Mouse (Mus musculus) heart, adult 2 months (tissue): ENCODE results near the gene Vmn1r211. TPM values are rescaled to one million over a fixed set of nuclear protein-coding genes. Genes with fewer than 3 reads are reported as not detected.
"Not testable (repeated sequence)": the region's sequence is repeated elsewhere in the genome, so short reads cannot be mapped to it uniquely, and the experiment has no call there.

ENCODE experiments used
- DNase-seq, 2 experiments: peaks; one replicate each; pipeline ENCODE4 v3.0.0; 2021
- H3K27ac ChIP-seq: fragments of 200-600 bp; 2 replicates; pipeline ENCODE4 v1.8.1; 2022
- H3K27me3 ChIP-seq: fragments of 200-500 bp; 2 replicates; pipeline ENCODE4 v1.6.1; 2012; ENCODE audit warnings: mild to moderate bottlenecking, low read length, inconsistent platforms, mixed read lengths; ENCODE audit not compliant: control insufficient read depth, insufficient read depth
- H3K36me3 ChIP-seq: fragments of 200-500 bp; 2 replicates; pipeline ENCODE4 v1.6.1; 2012; ENCODE audit warnings: low read length, inconsistent platforms; ENCODE audit not compliant: control insufficient read depth, insufficient read depth
- H3K4me1 ChIP-seq: fragments of 200-500 bp; 2 replicates; pipeline ENCODE4 v1.6.1; 2011; ENCODE audit warnings: low read length; ENCODE audit not compliant: control insufficient read depth, insufficient read depth
- H3K4me3 ChIP-seq: fragments of 200-600 bp; 2 replicates; pipeline ENCODE4 v1.8.1; 2022
- H3K79me2 ChIP-seq: fragments of 200-500 bp; replicated peaks from 2 replicates; pipeline ENCODE4 v1.6.1; 2012; ENCODE audit warnings: mild to moderate bottlenecking, inconsistent platforms, low read length, moderate library complexity, mixed read lengths; ENCODE audit not compliant: control insufficient read depth, insufficient read depth
- H3K9ac ChIP-seq: fragments of 200-500 bp; 2 replicates; pipeline ENCODE4 v1.6.1; 2012; ENCODE audit warnings: low read depth, mild to moderate bottlenecking, control low read depth, inconsistent platforms, low read length, mixed read lengths
- CTCF ChIP-seq: fragments of 200-600 bp; IDR thresholded peaks from 2 replicates; pipeline ENCODE4 v1.8.1; 2022; ENCODE audit warnings: antibody characterized with exemption, mild to moderate bottlenecking, moderate library complexity
- EP300 ChIP-seq: fragments of 200-500 bp; IDR thresholded peaks from 2 replicates; pipeline ENCODE4 v1.6.1; 2011; ENCODE audit warnings: low read depth, low read length, control low read depth; ENCODE audit not compliant: insufficient read depth
- POLR2A ChIP-seq: fragments of 200-500 bp; IDR thresholded peaks from 2 replicates; pipeline ENCODE4 v1.6.1; 2011; ENCODE audit warnings: mild to moderate bottlenecking, low read depth, low read length, control low read depth; ENCODE audit not compliant: insufficient read depth
- WGBS: fragments of 180-500 bp; shearing (Covaris S2); methylation state at CpG from one replicate; pipeline ENCODE4 v1.1.7; 2018; 5-methylcytosine and 5-hydroxymethylcytosine counted together
- intact Hi-C: fragments of 180-260 bp; cut with DNase I; formaldehyde crosslinking; loops from one replicate; pipeline ENCODE4 v1.15.1; 2025
- long read RNA-seq: library from polyadenylated mRNA; stranded (forward); transcript quantifications from one replicate; pipeline ENCODE4 v2.0.0, GENCODE M21; 2021
- polyA plus RNA-seq: library from polyadenylated mRNA; depleted of rRNA; stranded (reverse); fragments of >200 nt; gene quantifications from 2 replicates; pipeline ENCODE4 v1.2.3, GENCODE M21; 2012; rRNA removed
- total RNA-seq, 2 experiments: library from RNA; stranded (reverse); gene quantifications; 2 replicates each; pipeline ENCODE4 v1.2.3; 2021

Vmn1r211 gene
- total RNA-seq: not detected
- not detected in 2 replicates for polyA plus RNA-seq
- long read RNA-seq: 0 reads

- DNase-seq: no peak
- Histone ChIP-seq H3K27ac (no peak within 1 kb of the TSS), H3K27me3 (no peaks in the 10 kb centered on the region), H3K9ac (no peak within 1 kb of the TSS), H3K79me2 (no peaks in the 10 kb centered on the region), H3K4me3 (no peak within 1 kb of the TSS), H3K36me3 (no peaks in the 10 kb centered on the region), H3K4me1 (no peaks in the 10 kb centered on the region)
- intact Hi-C loops: no loop called here
- 43% methylated on average over 1 of the region's 1 CpGs for WGBS
- no peak for TF ChIP-seq CTCF
- TF ChIP-seq EP300: no peak
- TF ChIP-seq POLR2A: no peak
Observed at GRCm38 (mm10) chr13:22857461-22857860, at the start of gene Vmn1r211. Gene Vmn1r211 (minus strand): TSS chr13:22857561.

- no peaks in the 10 kb centered on the region for H3K27me3 ChIP-seq
- no peak within 1 kb of the TSS for H3K4me3 ChIP-seq
- H3K4me1 ChIP-seq: no peaks in the 10 kb centered on the region
- H3K27ac ChIP-seq: no peak within 1 kb of the TSS
- H3K9ac ChIP-seq: no peak within 1 kb of the TSS
- intact Hi-C loops: no loop called here
- no peak for DNase-seq
- 61% methylated on average over 4 of the region's 4 CpGs for WGBS
- no peaks in the 10 kb centered on the region for H3K79me2 ChIP-seq
- TF ChIP-seq EP300 (no peak), CTCF (no peak), POLR2A (no peak)
- H3K36me3 ChIP-seq: no peaks in the 10 kb centered on the region
Observed at GRCm38 (mm10) chr13:22884105-22884504, 26.7 kb upstream of the Vmn1r211 start, which contains the start of gene Vmn1r212. Gene Vmn1r212 (minus strand): TSS chr13:22884205.

DNA sequence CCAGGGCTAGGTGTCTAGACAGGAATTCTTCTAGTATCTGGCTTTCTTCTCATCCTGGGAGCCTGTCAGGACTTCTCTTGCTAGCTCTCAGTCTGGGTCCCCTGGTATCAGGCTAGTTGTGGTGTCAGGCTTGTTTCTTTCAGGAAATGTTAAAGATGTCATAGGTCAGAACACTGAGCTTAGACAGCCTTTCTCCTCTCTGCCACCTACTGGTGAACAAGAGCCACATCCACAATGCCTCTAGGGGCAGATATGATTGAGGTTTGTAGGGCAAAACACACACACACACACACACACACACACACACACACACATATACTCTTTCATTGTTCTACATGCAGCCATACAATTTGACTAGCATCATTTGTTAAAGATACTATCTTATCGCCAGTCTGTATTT, 21.9 kb upstream of the Vmn1r211 start:
- intact Hi-C loops: no loop called here
- no peak for DNase-seq
- H3K36me3 ChIP-seq: no peaks in the 10 kb centered on the region
- H3K27ac ChIP-seq: no peak overlapping the region
- TF ChIP-seq POLR2A: no peak
- TF ChIP-seq EP300: no peak
- TF ChIP-seq CTCF: no peak
- no peak overlapping the region for H3K9ac ChIP-seq
- no peaks in the 10 kb centered on the region for H3K79me2 ChIP-seq
- no peaks in the 10 kb centered on the region for H3K27me3 ChIP-seq
- 76% methylated on average over 1 of the region's 1 CpGs for WGBS
- H3K4me3 ChIP-seq: no peak overlapping the region
- no peaks in the 10 kb centered on the region for H3K4me1 ChIP-seq

DNA sequence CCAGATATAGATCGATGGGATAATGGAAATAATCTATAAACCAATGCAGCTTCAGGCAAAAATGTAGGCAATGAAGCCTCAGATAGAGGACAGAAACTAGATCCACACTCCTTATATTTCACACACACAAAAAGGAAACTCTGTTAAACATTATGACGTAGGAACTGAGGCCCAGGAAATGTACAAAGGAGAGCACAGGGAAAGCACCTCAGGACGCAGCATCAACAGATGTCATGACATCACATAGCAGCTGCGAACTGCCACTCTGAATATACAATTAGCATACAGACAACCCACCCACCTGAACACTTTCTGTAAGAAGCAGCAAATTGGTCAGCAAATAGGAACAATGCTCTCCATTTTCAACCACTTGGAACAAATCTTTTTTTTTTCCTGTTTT, 2.6 kb downstream of the Vmn1r211 start:
- no peaks in the 10 kb centered on the region for H3K4me1 ChIP-seq
- H3K4me3 ChIP-seq: no peak overlapping the region
- DNase-seq: no peak
- no peak overlapping the region for H3K9ac ChIP-seq
- TF ChIP-seq CTCF: no peak
- no peak for TF ChIP-seq EP300
- TF ChIP-seq POLR2A: no peak
- H3K27me3 ChIP-seq: no peaks in the 10 kb centered on the region
- H3K79me2 ChIP-seq: no peaks in the 10 kb centered on the region
- intact Hi-C loops: no loop called here
- no peaks in the 10 kb centered on the region for H3K36me3 ChIP-seq
- no peak overlapping the region for H3K27ac ChIP-seq
- WGBS: 60% methylated on average over 4 of the region's 4 CpGs

DNA sequence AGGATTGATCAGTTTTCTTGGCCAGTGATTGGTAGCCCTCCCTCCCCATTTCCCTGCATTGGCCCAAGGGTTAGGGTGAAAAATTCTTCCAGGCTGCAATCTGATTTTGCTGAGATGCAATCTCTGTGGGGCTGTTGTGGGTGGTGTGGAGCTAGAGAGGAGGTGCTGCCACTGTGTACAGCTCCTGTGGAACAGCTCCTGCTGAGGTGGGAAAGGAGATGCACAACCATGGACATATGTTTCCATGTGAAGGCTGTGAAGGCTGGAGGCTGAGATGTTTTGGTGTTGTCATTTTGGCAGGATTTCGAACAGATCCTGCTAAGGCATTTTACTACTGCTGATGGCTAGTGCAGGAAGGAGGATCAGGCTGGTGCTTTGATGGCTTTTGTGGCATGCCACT, 10.6 kb downstream of the Vmn1r211 start:
- no peaks in the 10 kb centered on the region for H3K36me3 ChIP-seq
- no peak for DNase-seq
- no peaks in the 10 kb centered on the region for H3K79me2 ChIP-seq
- H3K4me1 ChIP-seq: no peaks in the 10 kb centered on the region
- H3K4me3 ChIP-seq: no peak overlapping the region
- no peak overlapping the region for H3K9ac ChIP-seq
- WGBS: 42% methylated on average over 1 of the region's 1 CpGs
- TF ChIP-seq CTCF: no peak
- TF ChIP-seq EP300: no peak
- TF ChIP-seq POLR2A: no peak
- H3K27me3 ChIP-seq: no peaks in the 10 kb centered on the region
- no peak overlapping the region for H3K27ac ChIP-seq
- intact Hi-C loops: no loop called here

- intact Hi-C loops, DNase-seq, H3K4me3 ChIP-seq, H3K36me3 ChIP-seq, H3K9ac ChIP-seq, H3K27me3 ChIP-seq, H3K4me1 ChIP-seq, H3K79me2 ChIP-seq, H3K27ac ChIP-seq: not testable (repeated sequence)
- WGBS: 69% methylated on average over 3 of the region's 3 CpGs
Observed at GRCm38 (mm10) chr13:22844304-22844703, 13.1 kb downstream of the Vmn1r211 start.
